Mouse (Mus musculus) thymus, postnatal 14 days (tissue): ENCODE measurements around the gene Ddah2.

ENCODE experiments used
- DNase-seq: peaks from one replicate; pipeline ENCODE4 v3.0.0; 2021

The Ddah2 gene

DNA sequence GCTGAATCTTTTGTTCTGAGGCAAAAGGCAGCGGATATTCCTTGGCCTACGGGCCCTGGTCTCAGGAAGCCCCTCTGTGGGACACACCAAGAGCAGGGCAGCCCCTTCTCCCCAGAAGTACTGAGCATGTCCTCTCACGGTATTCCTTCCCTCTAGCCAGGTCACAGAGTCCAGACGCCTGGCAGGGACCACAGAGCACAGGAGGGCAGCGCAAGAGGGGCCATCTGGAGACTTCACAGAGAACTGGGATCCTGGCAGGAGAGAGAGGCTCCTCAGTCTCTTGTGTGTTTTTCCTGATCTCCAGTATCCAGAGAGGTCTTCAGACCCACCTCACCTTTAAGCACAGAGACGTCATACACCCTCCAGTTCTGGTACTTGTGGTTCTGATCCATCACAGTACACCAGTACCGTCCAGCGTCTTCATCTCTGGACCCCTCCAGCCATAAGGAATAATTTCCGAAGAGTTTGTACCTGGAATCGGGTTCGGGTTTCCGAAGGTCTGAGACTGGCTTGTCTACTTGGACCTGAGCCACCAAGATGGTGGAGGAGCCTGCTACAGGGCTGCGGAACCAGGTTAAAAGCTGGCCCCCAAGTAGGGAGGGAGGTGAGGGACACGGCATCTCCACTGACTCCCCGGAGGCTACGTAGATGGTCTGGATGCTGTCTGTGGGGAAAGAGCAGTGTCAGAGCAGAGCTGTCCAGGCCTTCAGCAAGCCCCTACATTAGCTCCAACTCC is 24.2 kb downstream of the Ddah2 start:
- no peak for DNase-seq

GRCm38 (mm10) chr17:35083929-35084497 is 25.2 kb downstream of the Ddah2 start:
- no peak for DNase-seq

DNA sequence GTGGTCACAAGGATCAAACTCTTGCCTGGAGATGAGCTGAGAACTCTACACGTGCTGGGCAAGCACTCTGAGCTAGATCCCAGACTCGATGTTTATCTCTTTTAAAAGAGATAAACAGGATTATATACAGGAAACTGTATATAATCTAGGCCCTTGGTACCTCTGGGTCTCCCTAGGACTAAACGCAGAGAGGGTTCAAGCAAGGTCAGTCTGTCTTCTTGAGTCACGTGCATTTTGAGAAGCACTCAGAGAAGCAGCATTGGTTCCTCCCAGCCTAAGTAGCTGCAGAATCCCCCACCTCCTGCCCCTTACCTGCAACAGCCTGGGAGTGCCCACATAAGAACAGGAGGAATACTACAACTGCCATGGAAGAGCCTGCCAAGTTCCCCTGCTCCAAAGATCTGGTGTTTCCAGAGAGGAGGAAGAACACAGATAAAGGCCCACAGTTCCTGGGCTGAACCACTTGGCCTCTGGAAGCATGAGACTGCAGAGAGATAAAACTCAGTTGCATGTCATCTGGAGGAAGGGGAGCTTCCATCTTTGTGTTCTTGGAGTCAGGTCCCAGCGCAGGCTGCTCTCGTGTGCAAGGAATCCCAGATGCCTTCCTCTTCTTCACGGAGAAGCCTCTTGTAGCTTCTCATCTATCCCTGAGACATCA is 26.5 kb downstream of the Ddah2 start, which contains the start of gene Ly6g6f:
Gene Ly6g6f (minus strand): TSS at position 403 of the 658 bp plus-strand sequence.
- no peak for DNase-seq

DNA sequence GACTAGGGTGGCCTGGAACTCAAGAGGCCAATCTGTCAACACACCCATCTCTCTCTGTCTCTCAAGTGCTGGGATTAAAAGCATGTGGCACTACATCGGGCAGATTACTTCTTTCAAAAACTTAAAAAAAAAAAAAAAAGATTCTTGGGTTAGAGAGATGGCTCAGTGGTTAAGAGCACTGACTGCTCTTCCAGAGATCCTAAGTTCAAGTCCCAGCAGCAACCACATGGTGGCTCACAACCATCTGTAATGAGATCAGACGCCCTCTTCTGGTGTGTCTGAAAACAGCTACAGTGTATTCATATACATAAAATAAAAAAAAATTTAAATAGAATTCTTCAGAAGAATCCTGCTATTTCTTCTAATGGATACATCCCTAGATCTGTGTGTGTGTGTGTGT is 29.3 kb downstream of the Ddah2 start:
- DNase-seq, result no peak

- DNase-seq, result peak; percentile 95
Measured at GRCm38 (mm10) chr17:35088825-35089644, 30.2 kb downstream of the Ddah2 start, which contains the start of gene Abhd16a. Abhd16a (plus strand) TSS chr17:35089263.

DNA sequence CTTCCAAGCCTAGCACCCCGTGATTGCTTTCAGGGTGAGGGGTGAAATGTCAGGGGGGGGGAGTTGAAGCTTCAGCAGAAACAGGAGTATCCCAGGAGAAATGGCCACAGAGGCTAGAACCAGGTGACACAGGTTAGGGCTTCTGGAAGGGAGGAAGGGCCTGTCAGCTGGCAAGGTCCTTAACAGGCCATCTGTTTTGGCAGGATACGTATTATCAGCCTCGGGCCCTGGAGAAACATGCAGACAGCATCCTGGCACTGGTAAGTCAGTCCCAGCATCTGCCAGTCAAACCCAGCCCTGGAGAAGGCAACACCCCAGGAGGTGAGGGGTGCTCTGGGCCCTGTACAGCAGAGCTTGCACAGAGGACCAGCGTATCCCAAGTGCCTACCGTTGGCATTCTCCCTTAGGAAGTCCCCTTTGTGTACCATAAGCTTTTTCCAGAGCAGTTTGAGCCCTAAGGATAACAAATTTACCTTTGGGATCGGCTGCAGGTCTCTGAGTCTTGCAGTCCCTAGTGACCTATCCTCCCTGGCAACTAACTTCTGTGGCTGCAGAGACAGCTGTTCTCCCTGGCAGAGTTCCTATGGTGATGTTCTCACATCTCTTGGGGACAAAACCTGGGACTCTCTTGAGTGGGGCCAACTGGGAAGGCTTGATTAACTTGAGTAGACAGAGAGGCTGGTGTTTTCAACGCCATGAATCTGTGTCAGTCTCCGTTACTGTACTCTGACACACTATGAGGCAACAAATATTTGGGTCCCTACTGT is 31.5 kb downstream of the Ddah2 start:
- DNase-seq, result no peak

DNA sequence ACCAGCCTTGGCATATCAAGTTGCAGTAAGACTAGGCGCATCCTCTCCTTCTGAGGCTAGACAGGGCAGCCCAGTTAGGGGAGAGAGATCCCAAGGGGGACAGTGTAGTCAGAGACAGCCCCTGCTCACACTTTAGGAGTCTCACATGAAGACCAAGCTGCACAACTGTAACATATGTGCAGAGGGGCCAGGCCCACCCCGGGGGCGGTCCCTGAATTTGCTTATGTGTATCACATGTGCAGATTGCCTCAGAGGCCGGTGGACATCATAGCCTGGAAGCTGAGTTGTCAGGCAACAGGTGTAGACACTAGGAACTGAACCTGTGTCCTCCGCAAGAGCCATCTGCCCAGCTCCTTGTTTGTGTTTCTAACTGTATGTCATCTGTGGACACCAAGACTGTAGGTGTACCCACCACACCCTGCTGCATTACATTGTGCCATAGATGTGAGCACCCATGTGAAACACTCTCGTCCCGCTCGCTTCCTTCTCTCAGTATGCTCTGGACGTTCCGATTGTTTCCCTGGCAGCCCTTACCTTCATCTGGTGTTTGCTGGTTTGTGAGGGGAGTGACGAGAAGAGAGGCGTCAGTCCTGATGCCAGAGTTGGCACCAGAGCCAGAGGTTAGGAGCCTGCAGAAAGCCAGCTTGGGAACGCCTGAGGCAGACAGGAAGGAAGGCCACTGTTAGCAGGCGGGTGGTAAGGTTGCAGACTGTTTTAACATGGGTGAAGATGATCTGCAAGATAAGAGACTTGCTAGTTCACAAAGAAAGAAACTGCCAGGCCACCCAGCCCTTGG is 33.8 kb downstream of the Ddah2 start:
- no peak for DNase-seq

- DNase-seq, result no peak
Measured at GRCm38 (mm10) chr17:35094475-35095365, 35.9 kb downstream of the Ddah2 start.

- DNase-seq, result no peak
Measured at GRCm38 (mm10) chr17:35096597-35096996, 37.8 kb downstream of the Ddah2 start.

GRCm38 (mm10) chr17:35097164-35097655 is 38.4 kb downstream of the Ddah2 start:
- DNase-seq, result peak; percentile 33

DNA sequence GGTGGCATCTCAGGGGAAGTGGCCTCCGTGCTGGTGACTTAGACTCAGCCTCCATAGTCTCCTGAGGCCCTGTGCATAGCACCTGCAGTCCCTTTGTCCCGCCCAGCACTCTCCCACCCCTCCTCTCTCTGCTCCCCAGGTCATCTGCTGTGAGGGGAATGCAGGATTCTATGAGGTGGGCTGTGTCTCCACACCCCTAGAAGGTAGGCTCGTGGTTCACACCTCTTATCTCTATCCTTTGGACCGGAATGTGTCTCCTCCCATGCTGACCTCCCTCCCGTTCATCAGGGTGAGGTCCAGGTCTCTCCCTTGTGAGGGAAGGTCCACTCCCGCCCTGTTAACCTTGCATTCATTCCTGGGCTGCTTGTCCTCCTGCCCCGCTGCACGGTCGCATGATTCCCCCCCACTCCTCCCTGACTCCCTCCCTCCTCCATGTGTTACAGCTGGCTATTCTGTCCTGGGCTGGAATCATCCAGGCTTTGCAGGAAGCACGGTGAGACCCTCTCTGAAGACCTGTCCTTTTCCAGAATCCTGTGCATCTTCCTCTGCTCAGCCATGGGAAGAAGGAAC is 41.4 kb downstream of the Ddah2 start:
- no peak for DNase-seq

DNA sequence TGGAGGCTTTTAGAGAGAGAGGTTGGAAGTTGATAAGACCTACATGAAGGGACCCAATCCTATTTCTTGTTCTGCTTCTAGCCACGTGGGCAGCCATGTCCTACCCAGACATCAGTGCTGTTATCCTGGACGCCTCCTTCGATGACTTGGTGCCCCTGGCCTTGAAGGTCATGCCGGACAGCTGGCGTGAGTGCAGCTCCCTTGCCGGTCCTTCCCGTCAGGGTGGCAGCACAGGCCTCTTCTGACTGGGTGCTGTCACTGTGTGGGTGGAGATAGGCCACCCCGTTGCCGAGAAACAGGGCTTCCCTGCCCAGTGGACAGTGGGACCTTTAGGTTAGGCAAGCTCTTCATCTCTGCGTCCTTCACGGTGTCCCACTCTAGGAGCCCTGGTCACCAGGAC is 42.3 kb downstream of the Ddah2 start:
- no peak for DNase-seq

- DNase-seq, result no peak
Measured at GRCm38 (mm10) chr17:35102299-35102698, 43.5 kb downstream of the Ddah2 start.

DNA sequence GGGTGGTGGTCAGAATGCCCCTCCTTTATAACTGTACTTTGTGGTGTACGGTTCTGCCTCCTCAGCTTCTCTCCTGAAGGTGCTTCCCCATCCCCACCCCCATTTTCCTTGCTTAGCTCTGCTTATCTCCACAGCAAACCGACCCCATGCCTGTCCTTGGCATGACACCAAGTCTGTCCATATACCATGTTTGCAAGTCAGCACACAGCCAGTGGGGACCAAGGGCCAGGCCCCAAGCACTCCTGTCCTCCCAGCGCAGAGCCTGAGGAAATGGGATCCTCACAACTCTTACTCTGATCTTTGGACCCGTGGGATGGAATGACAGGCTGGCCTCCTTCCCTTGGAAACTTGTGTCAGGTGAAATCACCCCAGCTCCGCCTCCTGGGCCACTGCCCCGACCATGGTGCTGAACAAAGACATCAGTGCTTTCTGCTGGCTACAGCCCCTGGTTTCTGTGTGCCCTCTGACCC is 44.4 kb downstream of the Ddah2 start:
- no peak for DNase-seq

GRCm38 (mm10) chr17:35104079-35104478 is 45.2 kb downstream of the Ddah2 start:
- DNase-seq, result no peak

DNA sequence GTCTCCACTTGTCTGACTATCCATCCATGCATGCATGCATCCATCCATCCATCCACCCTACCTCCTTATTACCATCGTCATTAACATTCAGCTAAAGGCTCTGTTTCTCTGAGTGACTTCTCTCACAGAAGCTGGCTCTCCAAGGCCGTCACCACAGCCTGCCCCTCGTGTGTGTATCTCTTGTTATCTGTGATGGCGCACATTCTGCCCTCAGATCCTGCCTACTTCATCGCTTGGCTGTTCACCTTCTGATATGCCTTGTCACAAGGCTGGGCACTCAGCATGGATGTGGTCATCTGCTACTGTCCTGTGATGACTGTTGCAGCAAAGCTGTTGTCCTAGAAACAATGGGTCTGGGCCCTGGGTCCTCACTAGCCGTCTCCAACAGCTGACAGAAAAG is 45.9 kb downstream of the Ddah2 start:
- no peak for DNase-seq

- peak; percentile 56 for DNase-seq
Measured at GRCm38 (mm10) chr17:35105740-35106389, 47.0 kb downstream of the Ddah2 start.

DNA sequence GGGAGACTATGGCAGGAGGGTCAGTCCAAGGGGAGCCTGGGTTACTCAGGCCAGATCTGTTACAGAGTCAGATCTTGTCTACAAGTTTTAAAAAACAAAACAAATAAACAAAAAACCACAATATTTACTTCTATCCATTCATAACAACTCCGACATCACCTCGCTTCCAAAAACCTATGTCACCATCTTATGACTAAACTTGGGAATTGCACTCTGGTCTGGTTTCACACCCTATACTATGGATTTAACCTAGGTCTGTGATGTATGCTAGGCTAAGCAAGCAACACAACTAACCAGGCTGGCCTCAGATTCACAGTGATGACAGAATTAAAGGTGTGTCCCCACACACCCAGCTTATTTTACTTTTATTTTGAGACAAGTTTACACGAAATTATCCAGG is 47.7 kb downstream of the Ddah2 start:
- DNase-seq, result no peak

- no peak for DNase-seq
Measured at GRCm38 (mm10) chr17:35108097-35108496, 49.3 kb downstream of the Ddah2 start, which contains the start of gene Ly6g5c. Ly6g5c (plus strand) TSS chr17:35108279.
